Comparison of ENCODE assay signal across 9 mouse cellular contexts in genomic region chr8:109105693-109106092, GRCm38 (mm10).
A peak's percentile ranks its signal among the peaks of the same experiment; 100 is the strongest.
DNase-seq lines count a peak whose midpoint lies in the region; ATAC-seq and TF ChIP-seq lines count a peak whose summit lies in the region.
"Had no signal": no experiment of that assay in that cellular context is flagged by ENCODE, and none has a peak within 500 bp of the region (broad histone marks: within the 10 kb centered on the region; RNA-seq: fewer than 3 reads in every experiment).

No protein-coding gene starts in this region.

- H3K9ac ChIP-seq in limb, embryonic 12.5 days (replicated peaks), result no peak overlapping the region
- no peak overlapping the region for H3K9ac ChIP-seq in embryonic facial prominence, embryonic 15.5 days
- no peak overlapping the region for H3K9ac ChIP-seq in liver, postnatal 0 days (replicated peaks)
- H3K9ac ChIP-seq: midbrain, embryonic 12.5 days had no signal

- peak overlapping the region; percentile 25; the same call in 1 of the 2 replicates for H3K4me2 ChIP-seq in limb, embryonic 12.5 days
- H3K4me2 ChIP-seq in embryonic facial prominence, embryonic 15.5 days (replicated peaks), result peak overlapping the region; percentile 31
- H3K4me2 ChIP-seq in liver, postnatal 0 days (ENCODE audit: low read depth, low read length), result no peak overlapping the region
- H3K4me2 ChIP-seq: midbrain, embryonic 12.5 days had no signal

- peak overlapping the region; percentile 75 for H3K27ac ChIP-seq in limb, embryonic 12.5 days
- no peak overlapping the region for H3K27ac ChIP-seq in limb, embryonic 10.5 days
- H3K27ac ChIP-seq in embryonic facial prominence, embryonic 15.5 days (replicated peaks), result peak overlapping the region; percentile 77
- no peak overlapping the region for H3K27ac ChIP-seq in liver, postnatal 0 days (ENCODE audit: low read depth)
- H3K27ac ChIP-seq: midbrain, embryonic 12.5 days had no signal

- DNase-seq in frontal cortex, postnatal 36 days (ENCODE audit: low spot score in 2 of 2), result peak; percentile 1 to 9
- DNase-seq in frontal cortex, postnatal 25 days (ENCODE audit: low spot score in 2 of 2), result no peak
- DNase-seq in limb, embryonic 10.5 days (ENCODE audit: low spot score), result no peak
- peak; percentile 4 for DNase-seq in lung, postnatal 25 days (ENCODE audit: low spot score)
- DNase-seq in liver, postnatal 0 days, result no peak
- DNase-seq in adrenal gland, postnatal 25 days, result no peak

- no peak for TF ChIP-seq CTCF in liver, postnatal 0 days (IDR thresholded peaks at IDR 0.05; ENCODE audit: low read depth)

- H3K4me3 ChIP-seq in limb, embryonic 12.5 days (replicated peaks), result no peak overlapping the region
- no peak overlapping the region for H3K4me3 ChIP-seq in limb, embryonic 10.5 days
- peak overlapping the region; percentile 10; the same call in 1 of the 2 replicates for H3K4me3 ChIP-seq in embryonic facial prominence, embryonic 15.5 days (replicated peaks)
- no peak overlapping the region for H3K4me3 ChIP-seq in liver, postnatal 0 days (ENCODE audit: low read depth, low read length)
- H3K4me3 ChIP-seq: midbrain, embryonic 12.5 days had no signal

- WGBS in limb, embryonic 12.5 days, result 24% methylated on average over 6 of the region's 6 CpGs
- WGBS in limb, embryonic 10.5 days, result 50% methylated on average over 6 of the region's 6 CpGs
- 8% methylated on average over 6 of the region's 6 CpGs for WGBS in embryonic facial prominence, embryonic 15.5 days
- WGBS in liver, postnatal 0 days (ENCODE audit: insufficient replicate concordance), result 54% methylated on average over 6 of the region's 6 CpGs

- no peak for TF ChIP-seq EP300 in liver, postnatal 0 days (IDR thresholded peaks at IDR 0.05; ENCODE audit: low read depth)

- H3K4me1 ChIP-seq in limb, embryonic 12.5 days (replicated peaks), result peaks cover 36% of the 10 kb centered on the region
- peaks cover 26% of the 10 kb centered on the region for H3K4me1 ChIP-seq in limb, embryonic 10.5 days
- H3K4me1 ChIP-seq in embryonic facial prominence, embryonic 15.5 days, result peaks cover 27% of the 10 kb centered on the region
- no peaks in the 10 kb centered on the region for H3K4me1 ChIP-seq in liver, postnatal 0 days (ENCODE audit: insufficient read depth)

- no peak for ATAC-seq in limb, embryonic 12.5 days (ENCODE audit: insufficient number of reproducible peaks, insufficient read depth, low FRiP score, low TSS enrichment, low read depth)
- ATAC-seq in embryonic facial prominence, embryonic 15.5 days (ENCODE audit: insufficient number of reproducible peaks, low FRiP score, low TSS enrichment, low read depth), result no peak
- no peak for ATAC-seq in liver, postnatal 0 days

- no peaks in the 10 kb centered on the region for H3K36me3 ChIP-seq in limb, embryonic 12.5 days
- H3K36me3 ChIP-seq in limb, embryonic 10.5 days, result no peaks in the 10 kb centered on the region
- H3K36me3 ChIP-seq in embryonic facial prominence, embryonic 15.5 days, result no peaks in the 10 kb centered on the region
- no peaks in the 10 kb centered on the region for H3K36me3 ChIP-seq in liver, postnatal 0 days (replicated peaks; ENCODE audit: insufficient read depth, low read length)
- H3K36me3 ChIP-seq: midbrain, embryonic 12.5 days had no signal

- H3K9me3 ChIP-seq in limb, embryonic 12.5 days, result no peaks in the 10 kb centered on the region
- no peaks in the 10 kb centered on the region for H3K9me3 ChIP-seq in limb, embryonic 10.5 days (replicated peaks)
- no peaks in the 10 kb centered on the region for H3K9me3 ChIP-seq in embryonic facial prominence, embryonic 15.5 days (replicated peaks)
- no peaks in the 10 kb centered on the region for H3K9me3 ChIP-seq in liver, postnatal 0 days (ENCODE audit: low read length)
- H3K9me3 ChIP-seq: midbrain, embryonic 12.5 days had no signal

- no peaks in the 10 kb centered on the region for H3K27me3 ChIP-seq in limb, embryonic 12.5 days
- H3K27me3 ChIP-seq in limb, embryonic 10.5 days (ENCODE audit: low read depth, poor library complexity, severe bottlenecking), result no peaks in the 10 kb centered on the region
- no peaks in the 10 kb centered on the region for H3K27me3 ChIP-seq in embryonic facial prominence, embryonic 15.5 days
- H3K27me3 ChIP-seq in liver, postnatal 0 days (ENCODE audit: insufficient read depth, low read length), result no peaks in the 10 kb centered on the region
- H3K27me3 ChIP-seq: midbrain, embryonic 12.5 days had no signal

Comparison
In these comparisons a context has a peak if more than half of its experiments do, and no peak if none do; other contexts are left out.
1. DNase-seq: peak in frontal cortex, postnatal 36 days (2 of 2) and lung, postnatal 25 days (single experiment); none in frontal cortex, postnatal 25 days (0 of 2), limb, embryonic 10.5 days (single experiment), liver, postnatal 0 days (single experiment) and adrenal gland, postnatal 25 days (single experiment).
2. H3K27ac ChIP-seq: peak in limb, embryonic 12.5 days (single experiment) and embryonic facial prominence, embryonic 15.5 days (single experiment); none in limb, embryonic 10.5 days (single experiment) and liver, postnatal 0 days (single experiment).